Mouse (Mus musculus): ENCODE measurements at regions not wholly inside any gene's neighbourhood (a gene's known extent, or its start where the extent isn't known, plus 50 kb on each side); places are given as distances from the start of the nearest gene placed in this dataset.

DNA sequence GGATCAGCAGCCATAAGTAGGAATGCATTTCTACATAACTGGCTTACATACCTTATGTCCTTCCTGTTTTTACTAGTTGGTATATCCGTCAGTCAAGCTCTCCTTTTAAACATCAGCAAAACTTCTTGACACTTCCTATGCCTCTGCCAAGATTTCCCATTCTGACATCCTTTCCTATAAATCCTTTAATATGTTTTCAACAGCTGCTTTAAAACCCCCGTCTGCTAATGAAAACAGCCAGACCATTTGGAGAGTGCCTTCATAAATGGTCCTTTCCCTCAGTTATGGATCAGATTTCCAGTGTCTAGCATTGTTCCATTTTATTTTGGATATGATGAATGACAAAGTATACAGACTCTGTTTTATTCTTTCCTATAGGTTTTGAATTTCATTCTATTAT is 270.7 kb upstream of the Rgmb start:
- DNase-seq (ENCODE audit: extremely low spot score in 1 of 2, low spot score in 1 of 2), result no peak

DNA sequence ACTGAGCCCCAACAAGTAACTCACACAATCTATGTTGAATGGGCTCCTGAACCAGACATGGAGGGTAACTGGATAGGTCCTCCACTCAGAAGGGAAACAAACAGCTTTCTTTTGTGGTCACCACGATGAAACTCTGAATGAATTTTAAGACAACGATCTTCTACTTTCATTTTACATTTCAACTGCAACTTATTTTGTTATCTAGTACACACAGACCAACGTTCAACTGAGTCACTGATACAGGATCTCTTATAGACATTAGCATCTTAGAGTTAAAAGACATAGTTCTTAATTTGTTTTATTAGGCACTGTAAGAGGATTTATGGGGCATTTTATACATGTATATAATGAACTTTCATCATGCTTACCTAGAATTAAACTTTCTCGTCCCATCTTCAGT is 262.1 kb upstream of the Rgmb start:
- DNase-seq (ENCODE audit: extremely low spot score in 1 of 2, low spot score in 1 of 2), result no peak

- no peak for DNase-seq (ENCODE audit: extremely low spot score in 1 of 2, low spot score in 1 of 2)
Observed at GRCm38 (mm10) chr17:16089619-16090280, 258.9 kb upstream of the Rgmb start.

DNA sequence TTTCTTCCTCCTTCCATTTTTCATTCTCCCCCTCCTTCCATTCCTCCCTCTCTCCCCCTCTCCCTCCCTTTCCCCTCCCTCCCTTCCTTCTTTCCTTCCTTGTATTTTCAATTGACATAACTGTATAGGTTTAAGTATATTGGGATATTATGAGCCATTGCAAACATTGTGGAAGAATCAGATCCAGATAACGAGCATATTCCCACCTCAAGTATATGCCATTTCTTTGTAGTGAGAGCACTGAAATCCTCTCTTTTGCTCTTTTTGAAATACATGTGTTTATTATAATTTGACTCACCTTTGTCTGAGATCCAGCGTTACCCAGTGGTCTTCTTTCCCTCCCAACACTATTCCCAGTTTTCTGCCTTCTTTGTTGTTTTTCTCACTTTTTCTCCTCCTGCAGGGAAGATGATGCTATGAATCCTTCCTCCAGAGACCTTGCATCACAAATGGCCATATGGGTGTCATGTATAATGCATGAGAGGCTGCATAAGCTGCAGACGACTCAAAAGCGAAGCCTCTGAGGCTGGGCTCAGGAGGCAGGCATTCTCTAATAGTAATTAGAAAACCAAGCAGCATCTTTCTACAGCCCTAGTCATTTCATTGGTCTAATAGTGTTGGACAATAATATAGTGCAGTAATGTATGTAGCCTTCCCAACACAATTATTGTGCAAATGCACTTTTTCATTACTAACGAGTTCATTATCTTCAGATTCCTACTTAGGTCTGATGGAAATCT is 258.2 kb upstream of the Rgmb start:
- peak in 1 of 2 experiments; percentile 12 for DNase-seq (ENCODE audit: extremely low spot score in 1 of 2, low spot score in 1 of 2)

- DNase-seq (ENCODE audit: extremely low spot score in 1 of 2, low spot score in 1 of 2), result no peak
Observed at GRCm38 (mm10) chr17:16087046-16087445, 256.2 kb upstream of the Rgmb start.

DNA sequence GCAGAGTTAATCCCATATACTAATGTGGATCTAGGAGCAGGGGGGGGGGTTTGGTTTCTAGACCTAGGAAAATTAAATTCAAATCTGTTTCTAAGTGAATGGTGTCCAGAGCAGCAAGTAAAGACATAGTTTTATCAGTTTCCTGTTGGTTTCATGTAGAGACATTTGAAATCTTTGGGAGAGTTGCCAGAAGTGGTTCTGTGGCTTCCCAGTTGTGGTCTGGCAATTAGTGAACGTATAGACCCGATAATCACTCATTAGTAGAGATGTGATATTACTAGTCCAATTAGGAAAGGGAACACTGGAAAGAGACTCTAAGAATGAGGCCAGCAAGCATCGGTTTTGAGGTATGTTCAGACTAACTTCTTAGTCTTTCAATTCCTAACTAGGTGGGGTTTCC is 252.0 kb upstream of the Rgmb start:
- no peak for DNase-seq (ENCODE audit: extremely low spot score in 1 of 2, low spot score in 1 of 2)

GRCm38 (mm10) chr17:16078549-16078948 is 247.7 kb upstream of the Rgmb start:
- DNase-seq (ENCODE audit: extremely low spot score in 1 of 2, low spot score in 1 of 2), result no peak

- DNase-seq (ENCODE audit: extremely low spot score in 1 of 2, low spot score in 1 of 2), result no peak
Observed at GRCm38 (mm10) chr17:16069334-16069733, 238.5 kb upstream of the Rgmb start.

GRCm38 (mm10) chr17:16067858-16068257 is 237.0 kb upstream of the Rgmb start:
- DNase-seq (ENCODE audit: extremely low spot score in 1 of 2, low spot score in 1 of 2), result no peak

- peak; percentile 1 to 18 for DNase-seq (ENCODE audit: extremely low spot score in 1 of 2, low spot score in 1 of 2)
Observed at GRCm38 (mm10) chr17:16054481-16054880, 223.6 kb upstream of the Rgmb start.

DNA sequence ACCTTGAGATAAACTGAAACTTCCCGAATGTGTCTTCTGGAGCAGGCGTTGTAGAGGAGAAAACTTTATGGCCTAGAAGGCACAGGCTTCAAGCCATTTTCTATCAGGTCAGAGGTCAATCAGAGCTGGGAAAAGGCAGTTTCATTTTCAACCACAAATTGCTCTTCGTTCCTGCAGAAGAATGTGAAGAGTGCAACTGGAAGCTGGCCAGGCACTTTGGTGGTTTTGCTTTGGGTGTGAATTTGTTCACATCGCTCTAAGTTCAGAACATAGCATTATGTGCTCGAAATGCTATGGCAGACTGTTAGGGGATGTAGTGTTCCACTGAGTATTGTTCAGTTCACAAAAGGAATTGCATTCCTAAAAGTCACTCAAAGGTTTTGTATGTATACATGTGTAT is 220.9 kb upstream of the Rgmb start:
- DNase-seq (ENCODE audit: extremely low spot score in 1 of 2, low spot score in 1 of 2), result no peak

GRCm38 (mm10) chr17:16041542-16042251 is 210.9 kb upstream of the Rgmb start:
- no peak for DNase-seq (ENCODE audit: extremely low spot score in 1 of 2, low spot score in 1 of 2)

- DNase-seq (ENCODE audit: extremely low spot score in 1 of 2, low spot score in 1 of 2), result no peak
Observed at GRCm38 (mm10) chr17:16027989-16028388, 197.2 kb upstream of the Rgmb start.

DNA sequence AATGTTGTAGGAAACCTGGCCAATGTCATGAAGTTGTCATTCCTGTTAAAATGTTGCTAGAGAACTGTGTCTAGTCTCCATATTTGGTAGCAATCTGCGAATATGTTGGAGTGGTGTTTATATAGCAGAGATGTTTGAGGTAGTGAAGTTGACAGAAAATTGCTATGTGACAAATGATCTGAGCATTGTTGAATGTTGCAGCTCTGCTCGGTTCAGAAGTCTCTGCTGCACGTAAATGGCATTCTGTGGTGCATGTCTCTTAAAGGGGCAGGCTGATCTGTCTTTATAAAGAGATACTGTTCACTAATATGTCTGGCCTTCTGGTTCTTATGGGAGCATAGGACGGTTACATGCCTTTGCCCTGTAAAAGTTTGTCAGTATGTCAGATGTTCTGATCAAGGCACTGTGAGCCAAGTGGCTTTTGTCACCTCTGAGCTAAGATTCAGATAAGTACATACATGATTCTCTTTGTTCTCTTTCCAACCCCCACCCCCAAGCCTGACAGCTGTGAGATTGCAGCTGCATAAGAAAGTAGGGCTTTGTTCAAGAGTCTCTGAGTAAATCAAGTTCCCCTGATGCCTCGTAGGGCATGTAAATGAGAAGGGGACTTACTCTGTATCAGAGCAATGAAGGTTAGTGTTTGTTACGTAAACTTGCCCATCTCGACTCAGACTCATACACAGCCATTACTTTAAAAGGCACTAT is 174.2 kb upstream of the Rgmb start:
- no peak for DNase-seq (ENCODE audit: extremely low spot score in 1 of 2, low spot score in 1 of 2)

GRCm38 (mm10) chr17:16004002-16004401 is 173.2 kb upstream of the Rgmb start:
- DNase-seq (ENCODE audit: extremely low spot score in 1 of 2, low spot score in 1 of 2), result no peak

GRCm38 (mm10) chr17:15998771-15999170 is 167.9 kb upstream of the Rgmb start:
- no peak for DNase-seq (ENCODE audit: extremely low spot score in 1 of 2, low spot score in 1 of 2)

DNA sequence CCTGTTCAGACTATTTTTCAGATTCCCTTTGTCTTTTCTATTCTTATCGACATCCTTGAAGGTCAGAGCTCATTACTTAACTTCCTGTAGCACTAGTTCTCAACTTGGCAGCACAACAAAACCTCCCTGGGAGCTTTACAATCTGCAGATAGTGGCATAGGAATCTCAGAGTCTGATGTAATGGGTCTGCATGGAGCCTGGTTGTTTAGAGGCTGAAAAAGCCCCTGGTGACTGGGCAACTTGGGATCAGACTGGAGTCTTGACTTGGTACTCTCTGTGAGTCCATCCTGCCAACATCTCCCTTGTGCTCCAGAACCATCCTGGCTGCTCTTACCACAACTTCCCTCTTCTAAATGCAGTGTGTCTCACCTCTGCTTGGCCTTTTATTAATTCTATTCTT is 166.4 kb upstream of the Rgmb start:
- DNase-seq (ENCODE audit: extremely low spot score in 1 of 2, low spot score in 1 of 2), result no peak

GRCm38 (mm10) chr17:15995493-15995892 is 164.7 kb upstream of the Rgmb start:
- no peak for DNase-seq (ENCODE audit: extremely low spot score in 1 of 2, low spot score in 1 of 2)

DNA sequence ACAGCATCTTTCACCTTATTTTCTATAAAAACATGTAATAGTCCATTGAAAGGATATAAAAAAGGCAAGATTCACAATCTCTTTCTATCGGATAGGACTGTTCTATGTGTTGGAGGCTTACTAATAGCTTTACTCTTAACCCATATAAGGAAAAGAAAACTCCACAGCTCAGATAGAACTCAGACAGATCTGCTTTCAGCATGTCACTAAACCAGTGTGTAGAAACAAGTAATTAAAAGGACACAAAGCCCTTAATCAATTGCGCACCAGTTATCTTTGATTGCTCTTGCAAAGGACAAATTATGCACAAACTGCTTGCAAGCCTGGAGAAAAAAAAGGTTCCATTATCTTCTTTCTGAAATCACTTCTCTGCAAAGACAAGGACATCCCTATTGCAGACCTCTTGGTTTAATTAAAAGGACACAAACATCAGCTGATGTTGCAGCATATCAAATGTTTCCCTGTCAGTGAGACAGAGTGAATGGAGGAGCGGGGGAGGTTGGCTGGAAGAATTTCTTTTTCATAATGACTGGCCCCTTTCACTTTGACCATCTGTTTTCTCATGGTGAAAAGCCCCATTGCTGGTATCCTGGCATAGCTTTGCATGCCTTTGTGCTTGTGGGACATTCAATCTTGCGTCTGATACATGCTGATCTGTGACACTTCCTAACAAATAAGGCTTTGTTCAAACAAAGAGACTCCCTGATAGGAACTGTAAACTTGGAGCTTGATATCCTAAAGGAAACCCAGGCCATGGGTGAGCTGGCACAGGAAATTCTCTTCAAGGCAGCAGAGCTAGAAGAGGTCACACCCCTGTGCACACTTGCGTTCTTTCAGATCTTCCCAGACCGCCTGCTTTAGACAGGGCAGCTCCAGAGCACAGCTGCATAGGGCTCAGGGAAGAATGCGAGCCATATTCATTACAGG is 162.8 kb upstream of the Rgmb start:
- peak; percentile 9 to 32 for DNase-seq (ENCODE audit: extremely low spot score in 1 of 2, low spot score in 1 of 2)

GRCm38 (mm10) chr17:15991916-15992315 is 161.1 kb upstream of the Rgmb start:
- no peak for DNase-seq (ENCODE audit: extremely low spot score in 1 of 2, low spot score in 1 of 2)

Data from frontal cortex, adult 2 months (tissue).